Mouse (Mus musculus) right cerebral cortex, postnatal 14 days (tissue): ENCODE results near the gene Rad51b.

Experiments
- DNase-seq: peaks from one replicate; pipeline ENCODE4 v3.0.0; 2022

The Rad51b gene

GRCm38 (mm10) chr12:79625699-79626554 lies 328.8 kb downstream of the Rad51b start:
- DNase-seq = no peak

GRCm38 (mm10) chr12:79626555-79627080 lies 329.5 kb downstream of the Rad51b start:
- no peak for DNase-seq

GRCm38 (mm10) chr12:79627351-79628120 lies 330.5 kb downstream of the Rad51b start:
- DNase-seq = no peak

- no peak for DNase-seq
Measured at GRCm38 (mm10) chr12:79628121-79628774, 331.2 kb downstream of the Rad51b start.

- no peak for DNase-seq
Measured at GRCm38 (mm10) chr12:79629945-79630850, 333.1 kb downstream of the Rad51b start.

- DNase-seq = no peak
Measured at GRCm38 (mm10) chr12:79633458-79634106, 336.5 kb downstream of the Rad51b start.

- DNase-seq = no peak
Measured at GRCm38 (mm10) chr12:79641570-79642285, 344.6 kb downstream of the Rad51b start.

- no peak for DNase-seq
Measured at GRCm38 (mm10) chr12:79642715-79643114, 345.6 kb downstream of the Rad51b start.

- no peak for DNase-seq
Measured at GRCm38 (mm10) chr12:79645656-79646055, 348.6 kb downstream of the Rad51b start.

GRCm38 (mm10) chr12:79646646-79647164 lies 349.6 kb downstream of the Rad51b start:
- DNase-seq = no peak

- DNase-seq = no peak
Measured at GRCm38 (mm10) chr12:79647382-79647781, 350.3 kb downstream of the Rad51b start.

GRCm38 (mm10) chr12:79647976-79648375 lies 350.9 kb downstream of the Rad51b start:
- no peak for DNase-seq

- no peak for DNase-seq
Measured at GRCm38 (mm10) chr12:79648812-79649700, 352.0 kb downstream of the Rad51b start.

- no peak for DNase-seq
Measured at GRCm38 (mm10) chr12:79649796-79650195, 352.7 kb downstream of the Rad51b start.

- DNase-seq = no peak
Measured at GRCm38 (mm10) chr12:79655138-79655537, 358.1 kb downstream of the Rad51b start.

- no peak for DNase-seq
Measured at GRCm38 (mm10) chr12:79658861-79659260, 361.8 kb downstream of the Rad51b start.

GRCm38 (mm10) chr12:79661270-79661669 lies 364.2 kb downstream of the Rad51b start:
- DNase-seq = no peak

- peak; percentile 47 for DNase-seq
Measured at GRCm38 (mm10) chr12:79663131-79663892, 366.2 kb downstream of the Rad51b start.
